Mouse (Mus musculus): ENCODE measurements around the gene Arsb. TPM values are rescaled to one million over a fixed set of nuclear protein-coding genes. Genes with fewer than 3 reads are reported as not detected.

Gene Arsb
- total RNA-seq, 2 experiments from 2014 or later, result 21.8 to 95.0 TPM

DNA sequence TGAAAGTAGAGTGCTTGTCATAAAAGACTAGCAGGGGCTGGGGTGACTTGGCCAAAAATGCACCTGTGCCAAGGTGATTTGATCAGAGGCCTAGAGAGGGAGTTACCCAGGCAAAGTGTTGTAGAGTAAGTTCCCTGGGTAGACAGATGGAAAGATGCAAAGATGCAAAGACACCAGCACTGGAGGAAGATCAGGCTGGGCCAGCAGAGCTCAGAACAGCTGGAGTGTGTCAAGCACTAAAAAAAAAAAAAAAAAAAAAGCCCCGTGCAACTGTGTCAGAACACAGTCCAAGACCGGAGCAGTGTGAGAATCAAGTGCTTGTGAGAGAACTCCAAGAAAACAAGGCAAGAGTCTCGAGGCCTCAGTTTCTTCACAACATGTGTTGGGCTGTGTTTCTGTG, 148.1 kb downstream of the Arsb start:
- no peak for ATAC-seq (ENCODE audit: poor library complexity, severe bottlenecking)

DNA sequence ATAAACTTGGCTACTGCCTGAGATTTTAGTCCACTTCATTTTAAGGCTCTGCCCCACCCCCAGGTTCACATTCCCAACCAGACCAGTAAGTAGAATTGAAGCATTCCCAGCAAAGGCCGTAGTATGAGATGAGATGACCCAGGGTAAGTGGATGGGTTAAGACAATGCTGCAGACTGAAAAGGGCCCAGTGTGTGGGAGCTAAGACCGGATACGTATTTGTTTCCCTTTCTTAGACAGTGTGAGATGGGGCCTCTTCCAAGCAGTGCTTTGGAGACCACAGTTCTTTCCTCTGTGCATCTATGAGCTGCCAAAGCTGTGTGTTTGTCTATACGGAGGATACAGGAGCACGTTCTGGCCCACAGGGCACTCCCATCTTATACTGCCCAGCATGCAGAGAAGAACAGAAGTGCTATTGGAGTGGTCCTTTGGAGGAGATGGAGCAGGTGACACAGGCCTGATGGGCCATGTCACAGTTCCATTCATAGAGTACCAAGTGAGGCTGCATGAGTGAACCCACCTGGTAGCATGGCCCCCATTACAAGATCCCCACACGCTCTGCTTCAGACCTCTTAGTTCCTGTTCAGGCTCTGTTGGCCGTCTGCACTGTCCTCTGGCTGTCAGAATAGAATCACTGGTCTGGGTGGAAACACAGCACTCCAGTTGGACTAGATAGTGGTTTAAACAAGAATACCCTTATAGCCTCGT, 148.8 kb downstream of the Arsb start:
- ATAC-seq (ENCODE audit: poor library complexity, severe bottlenecking), result no peak

DNA sequence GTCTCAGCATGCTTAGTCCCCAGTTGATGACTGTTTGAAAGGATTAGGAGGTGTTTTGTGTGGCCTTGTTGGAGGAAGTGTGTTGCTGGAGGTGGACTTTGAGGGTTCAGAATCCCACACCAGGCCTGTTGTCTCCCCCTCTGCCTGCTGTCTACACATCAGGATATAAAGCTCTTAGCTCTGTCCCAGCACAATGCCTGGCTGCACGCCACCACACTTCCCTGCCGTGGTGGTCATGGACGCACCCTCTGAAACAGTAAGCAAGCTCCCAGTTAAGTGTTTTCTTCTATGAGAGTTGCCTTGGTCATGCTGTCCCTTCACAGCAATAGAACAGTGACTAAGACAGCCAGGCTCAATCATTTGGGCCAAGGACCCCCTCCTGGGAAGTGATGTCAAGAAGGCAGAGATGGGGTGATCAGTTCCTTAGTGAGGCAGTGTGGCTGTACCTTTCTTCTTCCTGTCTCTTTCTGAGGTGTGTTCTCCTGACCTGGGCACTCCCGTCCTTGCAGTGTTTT, 149.4 kb downstream of the Arsb start:
- ATAC-seq (ENCODE audit: poor library complexity, severe bottlenecking), result no peak

DNA sequence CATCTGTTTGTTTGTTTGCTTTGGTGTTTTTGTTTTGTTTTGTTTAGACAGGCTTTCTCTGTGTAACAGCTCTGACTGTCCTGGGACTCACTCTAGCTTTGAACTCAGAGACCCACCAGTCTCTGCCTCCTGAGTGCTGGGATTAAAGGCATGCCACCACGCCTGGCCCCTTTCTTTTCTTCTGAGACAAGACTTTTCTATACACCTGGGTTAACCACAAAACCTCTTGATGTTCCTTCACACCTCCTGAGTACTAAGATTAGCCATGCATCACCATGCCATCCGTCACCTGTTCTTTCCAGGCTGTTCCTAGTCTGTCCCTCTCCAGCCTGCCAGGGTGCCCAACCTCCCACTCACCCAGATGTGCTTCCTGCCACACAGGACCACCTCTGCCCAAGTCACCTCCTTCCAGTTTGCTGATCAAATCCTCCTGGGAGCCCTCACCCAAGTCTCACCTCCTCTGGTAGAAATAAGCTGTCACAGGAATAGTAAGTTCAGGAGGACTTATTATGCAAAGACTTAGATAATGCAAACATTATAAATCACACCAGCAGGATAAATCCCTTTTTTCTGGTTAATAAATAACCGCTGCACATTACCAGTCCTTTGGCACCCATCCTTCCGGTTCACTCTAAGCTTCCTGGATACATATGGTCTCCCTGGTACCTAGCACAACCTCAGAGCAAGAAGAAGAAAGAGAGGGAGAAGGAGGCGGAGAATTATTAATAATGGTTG, 150.6 kb downstream of the Arsb start:
- peak; percentile 20; the same call in 1 of the 2 replicates for ATAC-seq (ENCODE audit: poor library complexity, severe bottlenecking)

DNA sequence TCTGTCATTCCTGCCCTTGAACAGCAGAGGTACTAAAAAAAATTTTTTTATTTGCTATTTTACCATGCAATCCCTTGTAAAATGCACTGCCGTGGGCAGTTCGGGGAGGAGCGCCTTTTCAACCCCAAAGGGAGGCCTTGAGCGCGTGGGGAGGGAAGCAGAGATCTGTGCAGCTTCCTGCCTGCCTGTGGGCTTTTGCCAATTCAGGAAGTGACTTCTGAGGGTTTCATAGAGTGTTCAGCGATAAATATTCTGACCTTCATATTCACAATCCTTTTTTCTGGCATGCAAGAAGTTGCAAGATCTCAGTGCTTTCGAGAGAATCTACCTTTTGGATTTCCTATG, 151.1 kb downstream of the Arsb start:
- ATAC-seq (ENCODE audit: poor library complexity, severe bottlenecking), result peak; percentile 97

DNA sequence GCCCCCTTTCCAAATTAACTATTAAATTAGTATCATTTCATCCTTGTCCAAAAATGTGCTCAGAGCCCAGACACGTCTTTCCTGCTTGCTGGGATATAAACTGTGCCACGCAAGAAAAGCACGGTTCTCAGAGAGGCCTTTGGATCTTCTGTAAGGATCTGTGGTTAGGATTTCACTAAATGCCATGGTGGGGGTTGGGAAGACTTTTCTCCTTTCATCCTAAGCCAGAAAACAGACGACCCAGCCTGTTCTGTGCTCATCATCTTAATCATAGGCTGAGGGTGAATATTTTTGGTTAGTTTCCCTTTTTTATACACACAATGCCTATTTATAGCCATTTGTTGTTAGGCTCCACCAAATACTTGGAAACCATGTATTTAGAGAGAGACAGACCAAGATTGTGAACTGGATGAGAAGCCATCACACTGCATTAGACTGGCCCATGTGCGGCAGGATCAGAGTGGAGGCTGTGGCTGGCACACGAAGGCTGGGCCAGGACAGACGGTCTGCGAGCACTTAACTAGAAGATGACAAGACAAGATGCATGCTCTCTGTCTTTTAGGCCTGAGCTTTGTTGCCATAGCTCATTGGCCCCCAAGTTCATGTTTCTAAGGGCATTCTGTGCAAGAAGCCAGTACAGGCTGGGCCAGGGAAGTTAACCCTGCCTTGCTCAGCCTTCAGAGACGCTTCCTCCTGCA, 153.5 kb downstream of the Arsb start:
- ATAC-seq (ENCODE audit: poor library complexity, severe bottlenecking), result no peak

DNA sequence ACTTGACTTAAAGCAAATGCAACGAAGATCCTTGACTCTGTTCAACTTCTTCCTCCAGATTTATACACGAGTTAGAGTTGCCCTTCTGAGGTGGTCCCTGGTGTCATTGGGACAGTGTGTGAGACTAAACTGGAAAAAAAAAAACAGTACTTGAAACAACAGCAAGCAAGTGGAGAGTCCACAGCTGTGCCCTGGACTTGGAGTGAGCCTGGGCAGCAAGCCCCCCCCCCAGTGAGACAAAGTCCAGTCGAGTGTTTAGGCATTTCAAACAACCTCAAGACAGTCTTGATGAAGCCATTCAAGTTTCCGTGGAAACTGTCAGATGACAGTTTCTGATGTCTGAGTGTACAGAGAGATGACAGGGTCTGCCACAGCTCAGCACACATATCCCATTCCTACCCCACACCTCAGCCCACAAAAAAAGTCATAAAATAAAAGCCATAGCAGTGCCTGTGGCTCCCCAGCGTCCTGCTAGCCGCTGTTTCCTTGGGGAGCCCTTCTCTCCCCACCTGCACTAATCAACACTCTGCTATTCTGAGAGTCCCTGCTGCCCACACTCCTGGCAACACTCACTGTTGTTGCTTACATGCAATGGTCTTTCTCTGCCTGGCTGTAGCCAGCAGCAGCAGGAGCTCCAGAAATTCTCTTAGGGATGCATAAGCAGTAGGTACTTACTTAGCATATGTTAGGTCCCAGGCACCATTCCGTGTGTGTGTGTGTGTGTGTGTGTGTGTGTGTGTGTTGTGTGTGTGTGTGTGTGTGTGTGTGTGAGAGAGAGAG, 159.3 kb downstream of the Arsb start:
- no peak for ATAC-seq (ENCODE audit: poor library complexity, severe bottlenecking)

DNA sequence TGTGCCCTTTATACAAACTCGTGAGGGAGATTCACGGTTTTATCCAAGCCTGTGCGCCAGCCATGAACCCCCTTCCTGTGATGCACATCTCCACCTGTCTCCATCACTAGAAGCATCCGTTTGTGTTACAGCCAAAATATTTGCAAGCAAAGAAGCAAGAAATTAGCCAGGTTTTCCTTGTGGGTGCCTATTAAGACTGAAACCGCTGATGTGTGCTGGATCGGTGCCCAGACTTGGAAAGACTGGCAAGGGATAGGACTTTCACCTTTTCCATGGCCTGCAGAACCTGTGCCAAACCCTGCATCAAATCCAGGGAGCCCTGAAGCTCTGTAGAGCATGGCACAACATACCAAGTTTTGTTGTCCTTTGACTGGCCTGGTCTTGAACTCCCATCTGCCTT, 165.0 kb downstream of the Arsb start:
- ATAC-seq (ENCODE audit: poor library complexity, severe bottlenecking), result no peak

DNA sequence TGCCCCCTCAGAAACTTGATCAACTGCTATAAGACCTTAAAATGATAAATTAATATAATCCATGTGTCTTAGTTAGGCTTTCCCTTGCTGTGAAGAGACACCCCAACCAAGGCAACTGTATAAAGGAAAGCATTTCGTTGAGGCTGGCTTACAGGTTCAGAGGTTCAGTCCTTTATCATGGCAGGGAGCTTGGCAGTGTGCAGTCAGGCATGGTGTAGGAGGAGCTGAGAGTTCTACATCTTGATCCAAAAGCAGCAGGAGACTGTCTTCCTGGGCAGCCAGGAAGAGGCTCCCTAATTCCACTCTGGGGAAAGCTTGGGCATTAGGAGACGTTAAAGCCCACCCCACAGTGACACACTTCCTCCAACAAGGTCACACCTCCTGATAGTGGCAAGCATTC, 166.7 kb downstream of the Arsb start:
- no peak for ATAC-seq (ENCODE audit: poor library complexity, severe bottlenecking)

DNA sequence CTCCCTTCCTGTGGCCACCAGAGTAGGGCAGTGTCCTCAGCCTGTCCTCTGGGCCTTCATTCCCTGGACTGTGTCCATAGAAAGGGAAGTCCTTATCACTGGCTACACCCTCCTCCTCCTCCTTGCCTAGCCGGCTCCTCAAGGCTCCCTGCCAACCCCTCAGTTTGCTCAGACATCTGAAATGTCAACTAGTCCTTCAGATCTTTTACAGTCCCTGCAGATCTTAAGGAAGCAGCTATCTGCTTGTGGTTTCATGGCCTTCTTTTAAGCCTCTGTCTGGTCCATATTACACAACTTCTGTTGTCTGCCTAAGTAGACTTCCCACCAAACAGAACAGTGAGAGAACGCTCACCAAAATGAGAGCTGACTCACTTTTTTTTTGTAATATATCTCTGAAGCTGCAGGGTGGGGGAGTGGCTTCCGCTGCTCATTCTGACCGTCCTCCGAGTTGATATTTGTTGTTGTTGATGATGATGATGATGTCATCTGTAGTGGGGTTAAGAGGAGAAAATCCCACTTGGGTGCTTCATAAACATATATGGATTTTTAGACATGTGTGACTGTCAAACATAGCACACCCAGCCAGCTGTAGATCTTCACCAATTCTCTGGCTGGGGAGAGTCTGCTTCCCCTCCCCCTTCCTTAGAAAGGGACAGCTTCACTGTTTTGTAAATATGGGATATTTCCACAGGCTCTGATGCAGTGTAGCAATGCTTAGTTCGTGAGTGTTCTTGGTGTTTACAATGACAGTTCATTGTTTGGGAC, 168.1 kb downstream of the Arsb start:
- ATAC-seq (ENCODE audit: poor library complexity, severe bottlenecking), result peak; percentile 92

DNA sequence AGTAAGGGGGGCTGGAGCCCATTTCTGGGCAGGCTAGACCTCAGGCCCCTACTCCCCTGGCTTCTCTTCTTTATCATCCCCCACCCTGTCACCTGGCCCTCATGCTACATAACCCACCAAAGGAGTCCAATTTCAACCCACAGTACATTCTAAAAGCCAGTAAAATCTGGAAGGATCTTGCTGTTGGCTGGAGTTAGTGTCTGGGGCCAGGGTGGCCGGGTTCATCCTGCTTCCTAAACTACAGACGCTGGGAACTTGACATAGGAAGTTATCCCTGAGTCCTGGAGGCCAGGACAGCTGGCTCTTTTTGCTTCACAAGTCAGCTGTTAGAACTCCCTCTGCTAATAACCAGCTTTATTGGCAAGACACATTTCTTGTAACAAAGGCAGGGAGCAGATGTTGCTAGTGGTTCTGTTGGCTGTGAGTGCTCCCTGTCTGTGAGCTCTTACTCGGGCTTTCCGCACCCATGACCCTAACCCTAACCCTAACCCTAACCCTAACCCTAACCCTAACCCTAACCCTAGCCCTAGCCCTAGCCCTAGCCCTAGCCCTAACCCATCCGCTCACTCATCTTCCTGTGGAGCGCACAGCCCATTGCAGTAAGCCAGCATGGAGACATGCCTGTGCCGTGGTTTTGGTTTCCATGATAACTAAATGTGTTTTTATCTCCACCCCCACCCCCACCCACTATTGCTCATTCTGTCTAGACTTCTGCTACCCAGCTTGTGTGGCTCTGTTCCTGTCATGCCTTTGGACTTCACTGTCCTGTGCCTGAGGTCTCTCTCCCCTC, 169.5 kb downstream of the Arsb start:
- ATAC-seq (ENCODE audit: poor library complexity, severe bottlenecking), result no peak

DNA sequence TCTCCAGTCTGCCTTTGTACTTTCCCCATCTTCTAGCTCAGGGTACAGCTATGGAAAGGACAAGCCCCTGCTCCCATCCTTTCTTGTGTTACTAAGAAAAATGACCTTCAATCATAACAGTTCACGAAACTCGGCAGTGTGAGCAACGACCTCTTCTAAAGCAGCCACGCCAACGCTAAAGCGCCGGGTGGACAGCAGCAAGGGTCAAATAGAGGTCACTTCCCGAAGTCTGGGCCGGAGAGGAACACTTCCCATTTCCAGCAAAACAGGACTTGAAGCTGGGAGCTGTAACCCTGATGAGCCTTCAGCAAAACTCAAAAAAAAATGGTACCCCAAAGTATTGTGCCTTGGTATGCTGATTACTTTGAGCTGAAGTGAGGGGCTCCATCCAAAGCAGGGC, 179.6 kb downstream of the Arsb start:
- no peak for ATAC-seq (ENCODE audit: poor library complexity, severe bottlenecking)

DNA sequence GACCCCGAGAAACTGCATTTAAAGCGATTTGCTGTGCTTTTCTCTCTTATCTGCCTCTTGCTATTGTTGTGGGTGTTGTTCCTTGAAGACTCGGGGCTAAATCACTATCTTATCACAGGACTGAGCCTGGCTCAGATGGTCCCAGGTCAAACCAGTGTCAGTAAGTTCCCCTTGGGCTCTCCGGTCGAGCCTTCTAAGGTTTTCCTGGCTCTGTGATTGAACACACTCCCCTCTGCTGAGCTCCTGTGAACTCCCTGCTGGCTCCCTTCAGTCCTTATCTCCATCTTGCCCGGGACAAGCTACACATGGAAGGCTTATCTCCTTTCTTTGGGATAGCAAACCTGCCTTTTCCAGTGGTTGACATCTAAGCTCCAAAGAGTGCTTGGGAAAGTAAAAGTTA, 180.1 kb downstream of the Arsb start:
- no peak for ATAC-seq (ENCODE audit: poor library complexity, severe bottlenecking)

DNA sequence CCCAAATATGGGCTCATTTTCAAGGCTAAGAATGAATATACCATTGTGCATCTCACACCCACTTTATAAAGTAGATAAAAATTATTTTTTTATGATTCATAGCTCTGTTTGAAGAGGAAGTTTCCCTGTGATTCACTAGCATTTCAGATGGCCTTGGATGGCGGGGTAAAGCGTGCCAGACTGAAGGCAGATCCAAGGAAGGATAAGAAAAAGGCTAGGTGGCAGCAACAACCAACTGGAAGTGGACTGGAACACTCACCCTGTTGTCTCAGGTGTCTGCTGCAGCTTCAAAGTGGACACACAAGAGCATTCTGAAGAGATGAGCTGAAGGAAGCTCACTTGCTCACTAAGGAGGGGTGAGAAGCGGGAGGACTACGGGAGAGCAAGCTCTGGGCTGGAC, 181.0 kb downstream of the Arsb start:
- ATAC-seq (ENCODE audit: poor library complexity, severe bottlenecking), result no peak

DNA sequence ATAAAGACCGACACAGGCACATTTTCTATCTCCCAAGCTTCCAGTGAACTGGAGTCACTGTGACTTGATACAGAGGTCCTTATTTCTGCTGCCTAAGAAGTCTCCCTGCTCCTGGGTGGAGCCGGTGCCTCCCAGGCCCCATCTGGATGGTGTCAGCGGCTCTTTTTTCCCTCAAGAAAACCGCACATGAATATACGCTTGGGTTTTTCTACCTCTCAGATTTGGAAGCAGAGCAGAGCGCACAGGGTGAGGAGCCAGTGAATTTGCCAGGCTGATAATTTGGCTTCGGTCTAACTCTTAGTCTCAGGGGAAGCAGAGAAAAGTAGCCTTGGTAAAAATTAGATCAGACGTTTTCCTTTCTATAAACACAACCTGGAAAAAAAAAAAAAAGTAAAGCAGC, 186.5 kb downstream of the Arsb start:
- no peak for ATAC-seq (ENCODE audit: poor library complexity, severe bottlenecking)

DNA sequence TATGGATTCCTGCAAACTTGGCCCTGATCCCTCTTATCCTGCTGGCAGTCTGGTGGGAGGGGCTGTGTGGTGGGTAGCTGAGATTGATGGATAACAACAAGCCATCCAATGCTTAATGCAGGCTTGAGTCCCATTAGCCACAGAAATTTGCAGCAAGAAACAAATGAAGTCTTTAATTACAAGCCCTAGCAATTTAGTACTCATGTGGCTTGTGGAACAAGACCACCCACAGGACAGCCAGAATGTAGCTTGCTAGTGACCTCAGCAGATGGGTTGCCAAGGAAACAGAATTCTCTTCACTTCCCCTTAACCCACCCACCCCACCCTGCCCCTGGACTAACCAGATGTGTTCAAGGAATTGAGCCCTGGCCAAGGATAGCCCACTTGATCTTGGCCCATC, 194.8 kb downstream of the Arsb start:
- ATAC-seq (ENCODE audit: poor library complexity, severe bottlenecking), result no peak

DNA sequence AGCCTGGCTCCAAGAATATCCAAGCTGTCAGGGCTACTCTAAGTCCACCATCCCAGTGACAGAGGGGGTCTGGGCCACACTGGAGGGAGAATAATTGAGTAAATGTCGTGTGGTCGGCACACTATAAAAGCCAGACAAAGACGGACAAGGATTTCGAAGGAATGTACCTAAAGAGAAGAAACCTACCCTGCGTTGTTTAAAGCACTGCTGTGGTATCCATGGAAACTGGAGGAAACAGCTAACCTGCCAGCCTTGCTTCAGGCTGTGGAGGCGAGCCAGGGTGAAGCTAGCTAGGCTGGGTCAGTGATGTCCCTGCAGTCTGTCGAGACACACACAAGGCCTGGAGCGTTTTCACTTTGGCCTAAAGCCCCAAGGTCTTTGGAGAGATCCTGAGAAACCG, 195.7 kb downstream of the Arsb start:
- no peak for ATAC-seq (ENCODE audit: poor library complexity, severe bottlenecking)

DNA sequence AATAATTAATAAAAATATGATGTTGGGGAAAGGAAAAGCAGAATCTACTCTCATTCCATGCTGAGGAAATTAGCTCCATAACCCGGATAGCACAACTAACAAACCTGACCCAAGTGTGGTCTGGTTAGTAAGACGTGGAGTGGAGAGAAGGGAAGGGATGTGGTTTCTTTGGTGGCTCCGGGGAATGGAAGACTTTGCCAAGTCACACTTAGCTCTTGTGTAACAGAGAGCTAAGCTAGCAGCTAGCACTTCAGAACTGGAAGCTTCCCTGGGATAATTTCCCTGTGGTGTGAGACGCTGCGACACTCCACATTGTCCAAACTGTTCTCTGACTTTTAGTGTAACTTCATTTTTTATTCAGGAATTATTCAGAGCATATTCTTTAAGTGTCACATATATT, 198.7 kb downstream of the Arsb start:
- ATAC-seq (ENCODE audit: poor library complexity, severe bottlenecking), result peak; percentile 96

DNA sequence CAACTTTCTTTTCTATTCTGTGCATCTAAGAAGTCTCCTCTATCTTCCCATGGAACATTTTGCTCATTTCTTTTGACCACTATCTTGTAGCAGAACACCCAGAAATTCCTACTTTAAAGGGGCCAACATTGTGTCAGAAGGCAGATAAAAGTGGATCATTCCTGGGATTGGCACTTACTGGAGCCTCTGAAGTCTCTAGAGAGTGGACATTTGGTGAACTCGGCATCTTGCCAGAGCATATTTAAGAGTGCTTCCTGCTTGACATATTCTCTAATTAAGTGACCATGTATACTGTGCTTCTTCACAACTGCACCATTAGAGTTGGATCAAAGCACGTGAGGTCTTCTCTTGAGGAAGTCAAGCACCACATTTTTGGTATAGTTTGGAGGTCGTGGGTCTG, 201.0 kb downstream of the Arsb start:
- no peak for ATAC-seq (ENCODE audit: poor library complexity, severe bottlenecking)

DNA sequence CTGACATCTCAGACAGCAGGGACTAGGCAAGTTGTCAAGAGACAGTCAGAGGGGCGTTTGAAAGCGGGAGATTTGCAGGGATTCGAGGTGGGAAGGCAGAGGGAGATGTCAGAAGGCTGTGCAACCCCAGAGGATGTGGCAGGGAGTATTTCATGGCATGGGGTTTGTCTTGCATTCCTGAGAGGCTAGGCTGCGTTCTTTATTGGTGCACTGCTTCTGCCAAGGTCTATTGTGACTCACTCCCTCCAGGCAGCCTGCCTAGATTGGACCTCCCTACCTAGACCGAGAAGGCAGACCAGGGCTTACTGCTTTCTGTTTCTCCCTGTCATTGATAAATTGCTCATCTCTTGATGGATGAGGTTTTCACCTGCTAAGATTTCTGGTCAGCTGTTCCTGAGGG, 204.2 kb downstream of the Arsb start:
- no peak for ATAC-seq (ENCODE audit: poor library complexity, severe bottlenecking)

All from megakaryocyte, adult 5-6 weeks (primary cell).